Mouse (Mus musculus): Measurements from ENCODE around the gene Exoc6b. TPM values are rescaled to one million over a fixed set of nuclear protein-coding genes. Genes with fewer than 3 reads are reported as not detected.
"Not testable (repeated sequence)": the region's sequence is repeated elsewhere in the genome, so short reads cannot be mapped to it uniquely, and the experiment has no call there.

The Exoc6b gene
- polyA plus RNA-seq, 1 experiment: 38.3 TPM

DNA sequence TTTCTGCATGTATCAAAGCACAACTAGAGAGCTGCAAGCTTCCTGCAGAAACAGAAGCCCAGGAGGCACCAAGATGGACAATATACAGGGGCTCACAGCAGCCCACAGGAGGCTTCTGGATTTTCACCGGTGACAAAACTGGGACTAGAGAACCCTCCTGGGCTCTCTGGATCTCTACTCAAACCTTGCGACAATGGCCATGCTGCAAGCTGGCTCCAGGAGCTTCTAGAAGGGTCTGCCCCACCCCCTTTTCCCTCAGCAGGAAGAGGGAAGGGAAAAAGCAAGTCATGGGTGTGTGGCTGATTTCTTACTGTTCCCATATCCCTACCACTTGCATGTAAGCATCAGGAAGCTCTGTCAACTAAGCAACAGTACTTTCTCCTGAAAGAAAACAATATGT lies 437.7 kb downstream of the Exoc6b start:
- Histone ChIP-seq H3K4me3 (ENCODE audit: insufficient read depth, low read length) (no peak overlapping the region), H3K27ac (ENCODE audit: insufficient read depth, low read length) (no peak overlapping the region), H3K4me1 (ENCODE audit: control insufficient read depth, insufficient read depth, low read length) (no peaks in the 10 kb centered on the region)
- TF ChIP-seq POLR2A (IDR thresholded peaks at IDR 0.05; ENCODE audit: extremely low read depth, insufficient read depth, low read length): no peak
- no peak for TF ChIP-seq CTCF (IDR thresholded peaks at IDR 0.05; ENCODE audit: extremely low read depth, insufficient read depth, low read length)

DNA sequence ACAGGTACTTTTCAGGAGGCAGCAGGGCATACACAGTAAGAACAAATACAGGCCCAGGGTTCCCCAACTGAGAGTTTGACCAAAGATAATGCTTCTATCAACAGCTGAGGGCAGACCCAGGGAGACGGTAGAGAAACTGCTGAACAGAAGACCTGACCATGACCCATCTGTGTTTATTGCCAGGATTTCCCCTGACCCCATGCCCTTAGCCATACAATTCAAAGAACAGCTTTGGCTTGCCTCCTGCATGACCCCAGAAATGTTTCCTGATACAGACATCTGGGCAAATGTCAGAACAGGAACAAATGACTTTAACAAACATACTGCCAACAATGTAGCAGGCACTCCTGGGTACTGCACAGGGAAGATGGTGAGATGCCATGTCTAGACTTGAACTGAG lies 439.0 kb downstream of the Exoc6b start:
- no peak overlapping the region for H3K4me3 ChIP-seq (ENCODE audit: insufficient read depth, low read length)
- no peaks in the 10 kb centered on the region for H3K4me1 ChIP-seq (ENCODE audit: control insufficient read depth, insufficient read depth, low read length)
- TF ChIP-seq POLR2A (IDR thresholded peaks at IDR 0.05; ENCODE audit: extremely low read depth, insufficient read depth, low read length) (no peak), CTCF (IDR thresholded peaks at IDR 0.05; ENCODE audit: extremely low read depth, insufficient read depth, low read length) (no peak)
- H3K27ac ChIP-seq (ENCODE audit: insufficient read depth, low read length): no peak overlapping the region

DNA sequence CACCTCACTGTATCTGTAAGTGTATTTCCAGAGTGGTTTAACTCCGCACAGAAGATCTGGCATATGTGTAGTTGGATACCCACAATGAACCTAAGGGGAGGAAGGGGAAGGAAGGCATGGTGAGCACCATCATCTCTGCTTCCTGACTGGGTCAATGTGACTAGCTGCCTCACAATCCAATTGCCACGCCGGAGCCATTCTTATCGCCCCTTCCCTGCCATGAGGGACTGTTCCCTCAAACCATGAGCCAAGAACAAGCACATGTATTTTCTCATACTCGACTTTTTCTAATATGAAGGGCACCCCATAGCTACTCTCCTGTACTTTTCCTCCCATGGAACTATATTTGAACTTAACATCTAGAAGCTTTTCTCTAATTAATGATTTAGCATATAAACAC lies 440.5 kb downstream of the Exoc6b start:
- no peak overlapping the region for H3K4me3 ChIP-seq (ENCODE audit: insufficient read depth, low read length)
- no peak overlapping the region for H3K27ac ChIP-seq (ENCODE audit: insufficient read depth, low read length)
- H3K4me1 ChIP-seq (ENCODE audit: control insufficient read depth, insufficient read depth, low read length): no peaks in the 10 kb centered on the region
- TF ChIP-seq CTCF (IDR thresholded peaks at IDR 0.05; ENCODE audit: extremely low read depth, insufficient read depth, low read length) (no peak), POLR2A (IDR thresholded peaks at IDR 0.05; ENCODE audit: extremely low read depth, insufficient read depth, low read length) (no peak)

GRCm38 (mm10) chr6:84626398-84626797 lies 442.9 kb downstream of the Exoc6b start:
- no peaks in the 10 kb centered on the region for H3K4me1 ChIP-seq (ENCODE audit: control insufficient read depth, insufficient read depth, low read length)
- no peak overlapping the region for H3K27ac ChIP-seq (ENCODE audit: insufficient read depth, low read length)
- TF ChIP-seq POLR2A (IDR thresholded peaks at IDR 0.05; ENCODE audit: extremely low read depth, insufficient read depth, low read length) (no peak), CTCF (IDR thresholded peaks at IDR 0.05; ENCODE audit: extremely low read depth, insufficient read depth, low read length) (no peak)
- no peak overlapping the region for H3K4me3 ChIP-seq (ENCODE audit: insufficient read depth, low read length)

- TF ChIP-seq POLR2A (IDR thresholded peaks at IDR 0.05; ENCODE audit: extremely low read depth, insufficient read depth, low read length): no peak
- TF ChIP-seq CTCF (IDR thresholded peaks at IDR 0.05; ENCODE audit: extremely low read depth, insufficient read depth, low read length): no peak
- no peak overlapping the region for H3K27ac ChIP-seq (ENCODE audit: insufficient read depth, low read length)
- no peak overlapping the region for H3K4me3 ChIP-seq (ENCODE audit: insufficient read depth, low read length)
- H3K4me1 ChIP-seq (ENCODE audit: control insufficient read depth, insufficient read depth, low read length): no peaks in the 10 kb centered on the region
Measured at GRCm38 (mm10) chr6:84619166-84619565, 450.1 kb downstream of the Exoc6b start.

GRCm38 (mm10) chr6:84617051-84617450 lies 452.3 kb downstream of the Exoc6b start:
- H3K4me3 ChIP-seq (ENCODE audit: insufficient read depth, low read length): no peak overlapping the region
- no peaks in the 10 kb centered on the region for H3K4me1 ChIP-seq (ENCODE audit: control insufficient read depth, insufficient read depth, low read length)
- no peak overlapping the region for H3K27ac ChIP-seq (ENCODE audit: insufficient read depth, low read length)
- TF ChIP-seq CTCF (IDR thresholded peaks at IDR 0.05; ENCODE audit: extremely low read depth, insufficient read depth, low read length): no peak
- TF ChIP-seq POLR2A (IDR thresholded peaks at IDR 0.05; ENCODE audit: extremely low read depth, insufficient read depth, low read length): no peak

DNA sequence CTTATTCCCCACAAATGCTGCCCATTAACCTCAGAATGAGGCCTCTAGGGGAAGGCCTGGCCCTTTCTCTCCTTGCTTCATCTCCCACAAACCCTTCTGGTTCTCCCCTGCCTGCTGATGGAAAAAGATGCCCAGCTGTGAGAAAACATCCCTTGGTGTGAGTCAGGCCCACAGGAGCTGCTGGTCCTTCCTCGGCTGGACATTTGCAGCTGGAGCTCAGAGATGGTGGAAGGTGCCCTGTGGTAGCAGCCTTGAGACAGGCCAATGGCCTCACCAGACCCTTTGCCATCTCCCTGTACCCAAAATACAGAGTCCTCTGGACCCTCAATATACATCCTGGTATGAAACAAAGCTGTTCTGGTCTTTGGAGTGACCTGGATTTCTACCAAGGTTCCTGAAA lies 452.7 kb downstream of the Exoc6b start:
- Histone ChIP-seq H3K4me3 (ENCODE audit: insufficient read depth, low read length) (no peak overlapping the region), H3K27ac (ENCODE audit: insufficient read depth, low read length) (no peak overlapping the region), H3K4me1 (ENCODE audit: control insufficient read depth, insufficient read depth, low read length) (no peaks in the 10 kb centered on the region)
- no peak for TF ChIP-seq POLR2A (IDR thresholded peaks at IDR 0.05; ENCODE audit: extremely low read depth, insufficient read depth, low read length)
- no peak for TF ChIP-seq CTCF (IDR thresholded peaks at IDR 0.05; ENCODE audit: extremely low read depth, insufficient read depth, low read length)

DNA sequence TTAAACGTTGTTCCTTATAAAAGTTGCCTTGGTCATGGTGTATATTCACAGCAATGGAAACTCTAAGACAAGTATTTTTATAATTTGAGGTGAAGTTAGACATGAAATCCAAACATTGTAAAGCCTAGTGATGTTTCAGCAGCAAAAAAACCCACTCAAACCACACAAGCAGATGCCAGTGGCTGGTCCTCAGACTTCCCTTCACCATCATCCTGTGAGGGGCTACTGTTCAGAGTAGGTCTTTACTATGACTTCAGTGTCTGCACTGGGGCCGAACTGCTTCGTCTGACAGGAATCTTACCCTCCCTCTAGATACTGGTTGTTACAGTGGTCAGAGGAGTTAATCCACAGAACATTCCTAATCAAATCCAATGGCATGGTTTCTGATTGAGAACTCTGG lies 455.8 kb downstream of the Exoc6b start:
- no peak overlapping the region for H3K27ac ChIP-seq (ENCODE audit: insufficient read depth, low read length)
- H3K4me1 ChIP-seq (ENCODE audit: control insufficient read depth, insufficient read depth, low read length): no peaks in the 10 kb centered on the region
- no peak overlapping the region for H3K4me3 ChIP-seq (ENCODE audit: insufficient read depth, low read length)
- TF ChIP-seq CTCF (IDR thresholded peaks at IDR 0.05; ENCODE audit: extremely low read depth, insufficient read depth, low read length) (no peak), POLR2A (IDR thresholded peaks at IDR 0.05; ENCODE audit: extremely low read depth, insufficient read depth, low read length) (no peak)

DNA sequence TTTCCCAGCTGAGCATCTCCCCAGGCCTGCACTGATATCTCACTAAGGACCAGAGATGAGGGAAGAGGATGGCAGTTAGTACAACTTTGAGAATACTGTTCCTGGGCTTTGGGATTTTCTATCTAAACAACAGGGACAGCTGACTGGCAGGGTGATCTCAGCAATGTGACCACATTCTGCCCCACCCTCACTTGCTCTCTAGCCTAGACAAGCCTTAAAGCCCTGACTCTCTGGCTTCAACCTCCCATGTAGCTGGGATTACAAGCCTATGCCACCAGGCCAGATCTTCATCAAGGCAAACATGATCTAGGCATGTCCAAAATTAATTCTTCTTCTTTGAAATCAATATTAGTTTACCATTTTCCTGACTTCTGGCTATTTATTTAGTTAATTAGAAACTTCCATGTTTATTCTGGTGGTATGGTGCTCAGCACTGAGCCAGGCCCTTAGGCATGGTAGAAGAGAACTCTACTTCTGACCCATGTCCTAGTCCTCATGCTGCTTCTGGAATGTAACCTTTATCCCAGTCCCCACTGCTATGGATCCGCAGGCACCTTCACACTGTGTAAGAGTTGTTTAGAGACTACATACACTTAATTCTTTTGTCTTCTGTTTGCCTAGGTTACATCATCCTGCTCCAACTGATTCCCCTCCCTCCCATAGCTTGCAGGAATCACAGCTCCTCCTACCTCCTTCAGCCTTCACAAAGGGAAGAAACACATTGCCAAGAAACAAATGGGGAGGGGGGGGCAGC lies 468.0 kb downstream of the Exoc6b start:
- Histone ChIP-seq H3K4me1 (ENCODE audit: control insufficient read depth, insufficient read depth, low read length) (no peaks in the 10 kb centered on the region), H3K27ac (ENCODE audit: insufficient read depth, low read length) (no peak overlapping the region), H3K4me3 (ENCODE audit: insufficient read depth, low read length) (no peak overlapping the region)
- TF ChIP-seq POLR2A (IDR thresholded peaks at IDR 0.05; ENCODE audit: extremely low read depth, insufficient read depth, low read length) (no peak), CTCF (IDR thresholded peaks at IDR 0.05; ENCODE audit: extremely low read depth, insufficient read depth, low read length) (no peak)

DNA sequence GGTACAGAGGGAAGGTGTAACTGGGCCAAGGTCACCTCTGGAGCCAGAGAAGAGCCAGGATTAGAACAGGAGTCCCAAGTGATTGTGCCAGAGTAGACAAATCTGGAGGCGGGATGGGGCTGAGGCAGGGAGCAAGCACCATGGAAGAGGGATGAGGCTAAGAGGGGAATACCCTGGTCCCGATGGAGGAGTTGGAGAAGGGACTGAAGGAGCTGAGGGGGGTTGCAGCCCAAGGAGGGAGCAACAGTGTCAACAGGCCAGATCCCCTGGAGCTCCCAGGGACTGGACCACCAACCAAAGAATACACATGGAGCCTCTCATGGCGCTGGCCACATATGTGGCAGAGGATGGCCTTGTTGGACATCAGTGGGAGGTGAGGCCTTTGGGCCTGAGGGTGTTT lies 470.0 kb downstream of the Exoc6b start:
- not testable (repeated sequence) for H3K27ac ChIP-seq (ENCODE audit: insufficient read depth, low read length); H3K4me3 ChIP-seq (ENCODE audit: insufficient read depth, low read length); H3K4me1 ChIP-seq (ENCODE audit: control insufficient read depth, insufficient read depth, low read length)

Measured in cortical plate, adult 2 months (tissue).